Mouse (Mus musculus) common myeloid progenitor, adult 5-6 weeks (primary cell): Measurements from ENCODE around the gene Cpsf2. TPM values are rescaled to one million over a fixed set of nuclear protein-coding genes. Genes with fewer than 3 reads are reported as not detected.

Experiments
- ATAC-seq: replicated peaks from 2 replicates; pipeline ENCODE4 v1.8.0; 2016; ENCODE audit warnings: low read depth, mild to moderate bottlenecking, moderate TSS enrichment, inconsistent platforms; ENCODE audit not compliant: poor library complexity, severe bottlenecking
- total RNA-seq: library from RNA; stranded (forward); fragments of 200-1000, 187-1606 nt; gene quantifications from 2 replicates; pipeline ENCODE4 v1.2.3, GENCODE M21; 2017

Gene Cpsf2
- total RNA-seq, 1 experiment from 2014 or later = 90.5 TPM

DNA sequence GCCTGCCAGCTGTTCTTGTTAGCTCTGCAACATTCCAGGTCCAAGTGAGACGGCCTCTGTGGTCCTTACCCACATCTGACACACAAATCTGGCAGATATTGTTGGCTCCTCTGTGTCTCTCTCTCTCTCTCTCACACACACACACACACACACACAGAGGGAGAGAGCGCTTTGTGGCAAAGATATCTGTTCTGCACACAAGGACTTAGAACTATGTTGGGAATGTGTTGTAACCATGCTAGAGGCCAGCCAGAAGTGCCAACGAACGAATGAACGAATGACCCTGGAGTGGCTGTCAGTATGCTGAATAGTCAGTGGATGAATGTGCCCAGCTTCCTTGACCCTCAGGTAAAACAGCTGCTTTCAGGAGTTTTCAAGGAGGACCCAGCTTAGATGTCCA lies 68.1 kb downstream of the Cpsf2 start:
- no peak for ATAC-seq

DNA sequence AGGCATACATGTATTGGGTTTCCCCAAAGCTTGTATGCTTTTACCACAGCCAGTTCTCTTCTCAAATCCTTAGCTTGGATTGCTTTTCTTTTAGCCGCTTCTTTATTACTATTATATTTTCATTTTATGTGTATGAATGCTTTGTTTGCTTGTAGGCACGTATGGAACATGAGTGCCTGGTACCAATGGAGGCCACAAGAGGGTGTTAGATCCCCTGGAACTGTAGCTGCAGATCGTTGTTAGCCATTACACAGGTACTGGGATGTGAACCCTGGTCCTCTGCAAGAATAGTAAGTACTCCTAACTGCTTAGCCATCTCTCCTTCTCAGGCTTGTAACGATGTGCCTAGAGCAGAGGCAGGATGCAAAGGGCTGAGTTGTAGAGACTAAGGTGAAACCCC lies 78.4 kb downstream of the Cpsf2 start:
- no peak for ATAC-seq

DNA sequence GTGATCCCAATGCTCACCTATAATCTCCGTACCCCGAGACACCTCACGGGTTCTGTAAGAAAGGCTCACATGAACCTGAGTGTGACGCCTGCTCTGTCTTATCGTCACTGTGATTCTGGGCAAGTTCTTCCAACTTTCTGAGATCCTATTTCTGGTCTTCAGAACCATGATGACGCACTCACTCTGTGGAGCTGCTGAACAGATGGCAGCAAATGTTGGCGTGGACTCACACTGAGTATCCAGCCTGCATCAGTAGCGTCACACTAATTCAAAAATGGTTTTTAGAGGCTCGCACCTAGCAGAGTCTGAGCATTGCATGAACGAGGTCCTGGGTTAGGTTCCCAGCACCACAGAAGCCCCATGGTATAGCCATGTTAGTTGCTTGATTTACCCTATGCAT lies 80.0 kb downstream of the Cpsf2 start:
- no peak for ATAC-seq

Other genes with a start within 250 kb of the Cpsf2 start
- not detected in 2 replicates for gene Fbln5, start 156.9 kb upstream of the Cpsf2 start, total RNA-seq
- 43.9 and 99.6 TPM in 2 replicates for gene Trip11, start 62.7 kb upstream of the Cpsf2 start, total RNA-seq
- 50.4 and 79.0 TPM in 2 replicates for gene Atxn3, start 17.7 kb upstream of the Cpsf2 start, total RNA-seq
- gene Slc24a4, start 152.7 kb downstream of the Cpsf2 start, total RNA-seq = not detected in 2 replicates